Mouse (Mus musculus): ENCODE measurements at regions not wholly inside any gene's neighbourhood (a gene's known extent, or its start where the extent isn't known, plus 50 kb on each side); places are given as distances from the start of the nearest gene placed in this dataset.

DNA sequence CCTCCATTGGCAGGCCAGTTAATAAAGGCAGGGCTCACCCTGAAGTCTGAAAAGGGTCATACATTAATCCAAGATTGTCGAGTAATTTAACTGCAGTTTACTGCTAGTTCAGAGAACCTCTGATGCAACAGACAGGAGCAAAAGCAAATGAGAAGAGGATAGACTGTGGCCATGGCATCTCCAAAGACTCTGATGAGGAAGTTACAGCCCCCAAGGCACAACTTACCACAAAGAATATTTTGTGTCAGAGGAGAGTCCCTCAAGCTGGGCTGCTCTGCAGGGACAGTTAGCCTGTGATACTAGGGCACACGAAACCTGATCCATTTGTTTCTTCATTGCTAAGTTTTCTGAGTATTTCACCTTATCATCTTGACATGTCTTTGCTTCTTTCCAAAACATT lies 130.9 kb upstream of the Sesn3 start:
- DNase-seq (ENCODE audit: low spot score) = no peak
- Histone ChIP-seq H3K36me3 (no peaks in the 10 kb centered on the region), H3K4me1 (replicated peaks) (no peaks in the 10 kb centered on the region), H3K27me3 (ENCODE audit: insufficient read depth, poor library complexity, severe bottlenecking) (no peaks in the 10 kb centered on the region), H3K9me3 (no peaks in the 10 kb centered on the region), H3K4me3 (no peak overlapping the region), H3K27ac (no peak overlapping the region)
- whole genome bisulfite sequencing = 58% methylated on average over 2 of the region's 2 CpGs

DNA sequence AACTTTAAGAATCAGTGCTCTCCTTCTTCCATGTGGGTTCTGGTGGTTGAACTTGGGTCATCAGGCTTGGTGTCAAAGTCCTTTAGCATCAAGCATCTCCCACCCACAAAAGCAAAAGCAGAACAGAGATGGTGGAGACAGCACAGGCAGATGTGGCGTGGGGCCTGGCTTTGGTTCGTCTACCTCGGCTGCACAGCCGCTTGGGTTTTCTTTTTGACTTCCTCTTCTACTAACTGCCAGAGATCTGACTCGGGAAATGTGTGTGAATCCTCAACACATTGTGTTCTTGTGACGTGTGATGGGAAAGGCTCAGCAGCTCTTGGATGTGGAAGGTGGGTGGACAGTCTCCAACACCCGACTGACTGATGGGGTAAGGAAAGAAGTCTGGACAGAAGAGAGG lies 127.8 kb upstream of the Sesn3 start:
- DNase-seq (ENCODE audit: low spot score) = no peak
- Histone ChIP-seq H3K4me1 (replicated peaks) (no peaks in the 10 kb centered on the region), H3K4me3 (no peak overlapping the region), H3K9me3 (no peaks in the 10 kb centered on the region), H3K27me3 (ENCODE audit: insufficient read depth, poor library complexity, severe bottlenecking) (no peaks in the 10 kb centered on the region), H3K36me3 (no peaks in the 10 kb centered on the region), H3K27ac (no peak overlapping the region)
- WGBS = 90% methylated on average over 7 of the region's 7 CpGs

DNA sequence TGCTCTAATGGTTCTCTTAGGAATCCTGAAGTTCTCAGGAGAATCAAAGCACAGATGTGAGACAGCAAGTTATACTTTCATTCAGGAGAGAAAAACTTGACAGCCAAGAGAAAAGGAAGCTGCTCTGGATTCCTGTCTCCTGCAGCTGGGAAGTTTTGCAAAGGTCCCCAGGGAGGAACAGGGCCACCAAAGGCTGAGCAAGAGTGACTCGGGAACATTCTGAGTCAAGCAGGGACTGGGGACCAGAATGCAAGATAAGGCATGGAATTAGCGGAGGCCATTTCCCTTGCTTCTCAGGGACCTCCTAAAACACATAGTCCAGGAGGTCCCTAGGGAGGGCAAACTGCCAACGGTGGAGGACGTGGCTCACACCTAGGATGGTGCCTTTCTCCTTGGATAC lies 127.1 kb upstream of the Sesn3 start:
- no peak overlapping the region for H3K27ac ChIP-seq
- no peak for DNase-seq (ENCODE audit: low spot score)

GRCm38 (mm10) chr9:14150288-14150687 lies 124.6 kb upstream of the Sesn3 start:
- DNase-seq (ENCODE audit: low spot score) = no peak
- no peaks in the 10 kb centered on the region for H3K4me1 ChIP-seq (replicated peaks)
- 86% methylated on average over 9 of the region's 9 CpGs for WGBS
- no peak overlapping the region for H3K4me3 ChIP-seq
- no peaks in the 10 kb centered on the region for H3K9me3 ChIP-seq
- no peaks in the 10 kb centered on the region for H3K27me3 ChIP-seq (ENCODE audit: insufficient read depth, poor library complexity, severe bottlenecking)
- H3K36me3 ChIP-seq = no peaks in the 10 kb centered on the region
- H3K27ac ChIP-seq = no peak overlapping the region

More for the DNA sequence above, 127.1 kb upstream of the Sesn3 start:
- Histone ChIP-seq H3K9me3 (no peaks in the 10 kb centered on the region), H3K27me3 (ENCODE audit: insufficient read depth, poor library complexity, severe bottlenecking) (no peaks in the 10 kb centered on the region), H3K36me3 (no peaks in the 10 kb centered on the region), H3K4me3 (no peak overlapping the region), H3K4me1 (replicated peaks) (no peaks in the 10 kb centered on the region)
- 68% methylated on average over 4 of the region's 4 CpGs for WGBS

- H3K4me3 ChIP-seq = no peak overlapping the region
- 74% methylated on average over 1 of the region's 1 CpGs for WGBS
- DNase-seq (ENCODE audit: low spot score) = no peak
These were observed 117.9 kb upstream of the Sesn3 start for GRCm38 (mm10) chr9:14156967-14157366.

DNA sequence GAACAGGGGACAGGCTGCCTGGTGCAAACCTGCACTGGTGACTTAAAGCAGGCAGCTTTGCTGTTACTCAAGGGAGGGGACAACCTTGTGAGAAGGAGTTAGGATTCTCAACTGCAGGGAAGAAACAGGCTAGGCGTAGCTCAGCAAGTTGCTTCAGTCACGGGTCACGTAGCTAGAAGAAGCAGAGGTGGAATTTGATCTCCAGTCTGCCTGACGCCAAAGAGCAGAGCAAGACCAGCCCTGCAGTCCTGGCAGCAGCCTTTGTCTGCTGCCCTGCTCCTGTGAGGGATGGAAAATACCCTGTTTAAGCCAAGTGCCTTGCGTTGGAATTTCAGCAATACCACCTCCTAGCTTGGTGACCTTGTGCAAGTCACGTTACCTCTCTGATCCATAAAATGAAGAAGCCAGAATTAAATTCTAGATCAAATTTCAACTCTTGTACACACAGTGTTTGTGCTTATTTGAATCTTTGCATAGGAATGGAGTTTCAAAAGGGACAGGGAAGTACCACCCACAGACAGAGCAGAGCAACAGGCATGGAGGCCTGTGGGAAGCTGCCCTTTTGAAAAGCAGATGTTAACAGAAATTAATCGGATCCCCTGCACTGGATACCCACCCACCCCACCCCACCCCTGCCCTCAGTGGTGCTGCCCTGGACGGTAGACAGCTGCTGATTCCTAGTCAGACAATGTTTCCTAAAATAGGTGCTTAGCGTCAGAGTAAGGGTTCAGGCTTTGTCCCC lies 116.6 kb upstream of the Sesn3 start:
- H3K4me3 ChIP-seq = no peak overlapping the region
- no peaks in the 10 kb centered on the region for H3K36me3 ChIP-seq
- 21% methylated on average over 9 of the region's 9 CpGs for WGBS

More at GRCm38 (mm10) chr9:14156967-14157366, 117.9 kb upstream of the Sesn3 start:
- Histone ChIP-seq H3K36me3 (no peaks in the 10 kb centered on the region), H3K9me3 (no peaks in the 10 kb centered on the region), H3K27ac (no peak overlapping the region), H3K27me3 (ENCODE audit: insufficient read depth, poor library complexity, severe bottlenecking) (no peaks in the 10 kb centered on the region), H3K4me1 (replicated peaks) (peaks cover 12% of the 10 kb centered on the region; the same call in 1 of the 2 replicates)

DNA sequence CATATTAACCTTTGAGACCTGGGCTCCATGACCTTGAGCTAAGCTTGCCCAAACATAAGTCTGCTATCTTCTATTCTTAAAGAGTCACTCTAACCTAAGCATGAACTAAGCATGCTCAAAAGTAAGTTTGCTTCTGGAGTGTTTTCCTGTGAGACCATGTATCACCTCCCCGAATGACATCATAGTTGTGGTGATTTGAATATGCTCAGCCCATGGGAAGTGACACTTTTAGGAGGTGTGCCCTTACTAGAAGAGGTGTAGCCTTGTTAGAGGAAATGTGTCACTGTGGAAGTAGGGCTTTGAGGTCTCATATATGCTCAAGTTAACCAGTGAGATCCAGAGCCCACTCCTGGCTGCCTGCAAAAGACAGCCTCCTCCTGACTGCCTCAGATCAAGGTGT lies 114.7 kb upstream of the Sesn3 start:
- DNase-seq (ENCODE audit: low spot score) = no peak
- Histone ChIP-seq H3K4me1 (replicated peaks) (peaks cover 12% of the 10 kb centered on the region; the same call in 1 of the 2 replicates), H3K27ac (no peak overlapping the region), H3K27me3 (ENCODE audit: insufficient read depth, poor library complexity, severe bottlenecking) (no peaks in the 10 kb centered on the region), H3K36me3 (no peaks in the 10 kb centered on the region), H3K4me3 (no peak overlapping the region), H3K9me3 (peaks cover 7% of the 10 kb centered on the region; the same call in 1 of the 2 replicates)
- WGBS = 94% methylated on average over 1 of the region's 1 CpGs

More for the DNA sequence above, 116.6 kb upstream of the Sesn3 start:
- no peaks in the 10 kb centered on the region for H3K27me3 ChIP-seq (ENCODE audit: insufficient read depth, poor library complexity, severe bottlenecking)
- peak overlapping the region; percentile 13; the same call in 1 of the 2 replicates for H3K27ac ChIP-seq
- H3K9me3 ChIP-seq = peaks cover 2% of the 10 kb centered on the region; the same call in 1 of the 2 replicates
- peak; percentile 43 for DNase-seq (ENCODE audit: low spot score)
- peaks cover 12% of the 10 kb centered on the region; the same call in 1 of the 2 replicates for H3K4me1 ChIP-seq (replicated peaks)

- no peaks in the 10 kb centered on the region for H3K9me3 ChIP-seq
- H3K27ac ChIP-seq = no peak overlapping the region
- H3K4me3 ChIP-seq = no peak overlapping the region
- DNase-seq (ENCODE audit: low spot score) = no peak
- WGBS = 60% methylated on average over 2 of the region's 2 CpGs
- no peaks in the 10 kb centered on the region for H3K36me3 ChIP-seq
- H3K4me1 ChIP-seq (replicated peaks) = peaks cover 30% of the 10 kb centered on the region
- no peaks in the 10 kb centered on the region for H3K27me3 ChIP-seq (ENCODE audit: insufficient read depth, poor library complexity, severe bottlenecking)
These were observed 103.2 kb upstream of the Sesn3 start for GRCm38 (mm10) chr9:14171589-14172240.

DNA sequence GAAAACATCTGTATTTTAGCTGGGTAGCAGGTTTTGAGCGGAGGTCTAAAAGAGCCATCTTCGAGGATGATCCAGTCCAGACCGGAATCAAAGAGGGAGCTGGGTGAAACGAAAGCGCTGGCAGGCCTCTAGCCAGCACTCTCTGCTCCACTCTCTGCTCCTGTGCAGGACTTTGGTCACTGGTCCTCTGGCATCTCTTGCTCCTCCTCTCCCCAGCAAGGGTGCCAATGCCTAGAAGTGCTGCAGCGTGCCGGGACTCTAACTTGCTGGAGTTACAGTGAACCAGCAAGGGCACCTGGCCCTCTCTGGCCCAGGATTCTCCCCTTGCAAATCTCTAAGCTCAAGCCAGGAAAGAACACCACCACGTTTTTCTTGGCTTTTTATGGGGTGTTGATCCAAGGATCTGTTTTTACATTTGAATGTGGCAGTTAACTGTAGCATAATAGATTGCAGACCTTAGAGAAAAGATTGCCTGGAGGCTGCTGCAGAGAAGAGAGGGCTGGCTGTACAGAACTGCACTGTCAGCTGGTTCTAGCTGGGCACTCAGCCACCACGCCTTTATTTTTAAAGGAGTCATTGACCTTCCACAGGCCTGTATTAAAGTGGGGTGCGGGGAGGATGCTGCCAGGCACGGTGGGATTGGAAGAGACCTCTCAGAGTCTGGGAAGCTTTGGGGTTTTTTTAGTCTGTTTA lies 101.1 kb upstream of the Sesn3 start:
- H3K4me3 ChIP-seq = no peak overlapping the region
- no peaks in the 10 kb centered on the region for H3K36me3 ChIP-seq
- H3K9me3 ChIP-seq = no peaks in the 10 kb centered on the region
- peaks cover 30% of the 10 kb centered on the region for H3K4me1 ChIP-seq (replicated peaks)
- peak overlapping the region; percentile 71 for H3K27ac ChIP-seq
- 21% methylated on average over 11 of the region's 11 CpGs for WGBS
- no peak for DNase-seq (ENCODE audit: low spot score)
- H3K27me3 ChIP-seq (ENCODE audit: insufficient read depth, poor library complexity, severe bottlenecking) = no peaks in the 10 kb centered on the region

- H3K27ac ChIP-seq = no peak overlapping the region
- DNase-seq (ENCODE audit: low spot score) = no peak
These were observed 100.4 kb upstream of the Sesn3 start for GRCm38 (mm10) chr9:14174324-14175040.

DNA sequence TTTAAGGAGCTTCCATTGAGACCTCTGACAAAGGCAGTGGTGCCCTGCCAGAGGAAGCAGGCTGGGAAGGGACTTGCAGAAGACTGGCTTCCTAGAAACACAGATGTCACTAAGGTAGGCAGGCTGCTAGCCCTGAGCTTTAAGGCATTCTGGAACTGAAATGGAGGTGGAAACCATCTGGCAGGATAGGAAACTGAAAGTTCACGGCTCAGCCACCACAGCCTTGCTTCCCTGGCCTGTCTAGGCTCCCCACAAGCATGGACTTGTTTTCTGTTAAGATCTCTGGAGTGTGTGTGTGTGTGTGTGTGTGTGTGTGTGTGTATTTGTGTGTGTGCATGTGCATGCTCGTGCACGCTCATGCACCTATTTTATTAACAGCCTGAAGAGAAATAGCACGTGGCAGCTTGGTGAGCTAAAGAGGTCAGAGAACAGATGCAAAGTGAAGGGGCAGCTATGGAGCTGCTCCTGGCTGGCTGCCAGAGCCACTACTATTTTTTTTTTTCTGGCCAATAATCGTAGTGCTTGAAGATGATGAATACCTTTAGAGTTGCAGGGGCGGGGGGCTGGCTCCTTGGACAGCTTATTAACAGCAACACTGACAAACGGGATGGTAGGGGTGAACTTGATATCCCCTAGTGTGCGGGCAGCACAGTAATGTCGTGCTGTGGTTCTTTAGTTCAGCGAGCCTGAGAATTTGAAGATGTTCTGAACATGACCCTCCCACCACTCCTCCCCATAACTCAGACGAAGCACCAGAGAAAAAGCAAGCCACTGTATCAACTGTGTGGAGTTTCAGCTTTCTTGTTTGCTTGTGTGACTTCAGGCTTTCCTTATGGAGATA lies 99.6 kb upstream of the Sesn3 start:
- Histone ChIP-seq H3K27ac (no peak overlapping the region), H3K4me1 (replicated peaks) (peaks cover 30% of the 10 kb centered on the region), H3K4me3 (no peak overlapping the region), H3K9me3 (no peaks in the 10 kb centered on the region), H3K27me3 (ENCODE audit: insufficient read depth, poor library complexity, severe bottlenecking) (no peaks in the 10 kb centered on the region), H3K36me3 (no peaks in the 10 kb centered on the region)
- DNase-seq (ENCODE audit: low spot score) = no peak
- WGBS = 47% methylated on average over 11 of the region's 11 CpGs

More at GRCm38 (mm10) chr9:14174324-14175040, 100.4 kb upstream of the Sesn3 start:
- Histone ChIP-seq H3K36me3 (no peaks in the 10 kb centered on the region), H3K4me1 (replicated peaks) (peaks cover 30% of the 10 kb centered on the region), H3K9me3 (no peaks in the 10 kb centered on the region), H3K27me3 (ENCODE audit: insufficient read depth, poor library complexity, severe bottlenecking) (no peaks in the 10 kb centered on the region), H3K4me3 (no peak overlapping the region)
- WGBS = 78% methylated on average over 3 of the region's 3 CpGs

DNA sequence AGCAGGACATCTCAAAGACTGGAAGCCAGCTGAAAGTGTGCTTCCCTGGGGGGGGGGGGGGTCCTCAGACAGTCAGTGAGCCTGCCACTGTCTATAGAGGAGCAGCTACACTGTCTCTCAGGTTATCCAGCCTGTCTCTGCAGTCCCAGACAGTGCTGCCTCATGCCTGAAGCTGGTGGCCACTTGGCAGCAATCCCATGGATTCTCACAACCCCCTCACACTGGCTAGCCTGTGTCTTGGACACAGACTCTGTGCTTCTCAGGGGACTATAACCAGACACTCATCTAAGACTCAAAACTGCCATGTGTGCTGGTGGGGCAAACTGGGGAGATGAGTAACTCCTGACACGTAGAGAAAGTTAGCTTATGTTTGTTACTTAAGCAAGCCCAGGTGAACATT lies 95.1 kb upstream of the Sesn3 start:
- H3K4me1 ChIP-seq (replicated peaks) = peaks cover 16% of the 10 kb centered on the region
- H3K27ac ChIP-seq = no peak overlapping the region
- H3K27me3 ChIP-seq (ENCODE audit: insufficient read depth, poor library complexity, severe bottlenecking) = no peaks in the 10 kb centered on the region
- DNase-seq (ENCODE audit: low spot score) = no peak
- no peaks in the 10 kb centered on the region for H3K9me3 ChIP-seq
- no peaks in the 10 kb centered on the region for H3K36me3 ChIP-seq
- no peak overlapping the region for H3K4me3 ChIP-seq
- WGBS = 96% methylated on average over 1 of the region's 1 CpGs
